Mouse (Mus musculus) heart, embryonic 15.5 days (tissue): ENCODE data around the gene Pdcd5. TPM values are rescaled to one million over a fixed set of nuclear protein-coding genes. Genes with fewer than 3 reads are reported as not detected.

Experiments used
- ATAC-seq: fragments of 200-750 bp; cut with Nextera tagmentation; replicated peaks from 2 replicates; pipeline ENCODE4 v1.8.0; 2017; ENCODE audit warnings: low read depth, moderate TSS enrichment; ENCODE audit not compliant: insufficient number of reproducible peaks, insufficient read depth, low FRiP score
- H3K27ac ChIP-seq: fragments of 300-500 bp; sonication (generic); 2 replicates; pipeline ENCODE4 v1.5.1; 2015; ENCODE audit warnings: mild to moderate bottlenecking, inconsistent platforms
- H3K27me3 ChIP-seq: fragments of 300-500 bp; sonication (generic); 2 replicates; pipeline ENCODE4 v1.6.1; 2015; ENCODE audit warnings: inconsistent platforms
- H3K36me3 ChIP-seq: fragments of 300-500 bp; sonication (generic); 2 replicates; pipeline ENCODE4 v1.6.1; 2015; ENCODE audit warnings: mild to moderate bottlenecking, inconsistent platforms
- H3K4me1 ChIP-seq: fragments of 300-500 bp; sonication (generic); replicated peaks from 2 replicates; pipeline ENCODE4 v1.6.1; 2015; ENCODE audit warnings: inconsistent platforms
- H3K4me2 ChIP-seq: fragments of 300-500 bp; sonication (generic); 2 replicates; pipeline ENCODE4 v1.6.1; 2015; ENCODE audit warnings: inconsistent platforms, mild to moderate bottlenecking, moderate library complexity
- H3K4me3 ChIP-seq: fragments of 300-500 bp; sonication (generic); 2 replicates; pipeline ENCODE4 v1.5.1; 2015; ENCODE audit warnings: mild to moderate bottlenecking, inconsistent platforms
- H3K9ac ChIP-seq: fragments of 300-500 bp; sonication (generic); 2 replicates; pipeline ENCODE4 v1.6.1; 2015; ENCODE audit warnings: mild to moderate bottlenecking, inconsistent platforms
- H3K9me3 ChIP-seq: fragments of 300-500 bp; sonication (generic); replicated peaks from 2 replicates; pipeline ENCODE4 v1.6.1; 2016; ENCODE audit warnings: inconsistent platforms
- WGBS: fragments of 180-500 bp; shearing (Covaris S2); methylation state at CpG from one replicate; pipeline ENCODE4 v1.1.7; 2015; ENCODE audit warnings: mixed read lengths; 5-methylcytosine and 5-hydroxymethylcytosine counted together
- polyA plus RNA-seq: library from polyadenylated mRNA; unstranded; fragments of >200 nt; fragmentation: Nextera tagmentation; extraction: Ambion mirVana; gene quantifications from 2 replicates; pipeline ENCODE4 v1.2.1, GENCODE M21; 2015

The Pdcd5 gene
- polyA plus RNA-seq, 1 experiment from 2014 or later, result 240 TPM

DNA sequence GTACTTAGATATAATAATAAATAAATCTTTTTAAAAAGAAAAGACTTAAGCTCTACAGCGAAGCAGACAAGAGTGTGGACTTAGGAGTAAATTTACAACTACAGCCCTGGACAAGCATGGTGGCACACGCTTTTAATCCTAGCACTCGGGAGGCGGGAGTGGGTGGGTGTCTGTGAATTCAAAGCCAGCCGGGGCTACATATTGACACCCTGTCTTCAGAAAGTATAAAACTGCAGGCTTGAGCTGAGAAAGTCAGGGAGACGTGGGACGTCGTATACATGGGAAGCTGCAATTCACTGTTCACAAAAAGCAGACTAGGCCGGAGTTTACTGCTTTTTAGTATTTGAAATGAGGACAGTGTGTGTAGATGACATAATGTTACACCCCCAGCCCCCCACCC, 10.4 kb downstream of the Pdcd5 start:
- Histone ChIP-seq H3K36me3 (peaks cover 50% of the 10 kb centered on the region), H3K4me3 (no peak overlapping the region), H3K27me3 (no peaks in the 10 kb centered on the region), H3K27ac (no peak overlapping the region), H3K4me1 (no peaks in the 10 kb centered on the region), H3K9ac (no peak overlapping the region), H3K4me2 (no peak overlapping the region), H3K9me3 (no peaks in the 10 kb centered on the region)
- 90% methylated on average over 9 of the region's 9 CpGs for WGBS
- no peak for ATAC-seq

DNA sequence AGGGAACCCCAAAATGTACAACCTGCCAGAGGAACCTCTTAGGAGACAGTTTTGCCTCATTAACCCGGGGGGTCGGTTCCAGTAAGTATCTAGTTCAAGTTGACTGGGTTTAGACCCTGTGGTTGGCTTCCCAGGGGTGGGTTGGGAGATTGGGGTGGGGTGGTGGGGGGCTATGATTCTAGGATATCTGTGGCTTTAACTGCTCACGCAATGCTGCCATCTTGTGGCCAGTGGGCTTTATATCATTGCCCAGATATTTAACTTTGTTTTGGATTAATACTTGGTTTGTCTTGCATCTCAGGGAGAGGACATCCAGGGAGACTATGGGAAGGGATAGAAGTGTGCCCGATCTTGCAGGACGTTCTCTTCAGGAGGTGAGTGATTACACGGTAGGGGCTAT, 11.1 kb downstream of the Pdcd5 start:
- H3K27ac ChIP-seq, result no peak overlapping the region
- no peak for ATAC-seq
- 55% methylated on average over 6 of the region's 6 CpGs for WGBS
- H3K4me2 ChIP-seq, result no peak overlapping the region
- no peaks in the 10 kb centered on the region for H3K27me3 ChIP-seq
- H3K4me3 ChIP-seq, result no peak overlapping the region
- H3K9me3 ChIP-seq, result no peaks in the 10 kb centered on the region
- no peaks in the 10 kb centered on the region for H3K4me1 ChIP-seq
- H3K36me3 ChIP-seq, result peaks cover 49% of the 10 kb centered on the region
- no peak overlapping the region for H3K9ac ChIP-seq

DNA sequence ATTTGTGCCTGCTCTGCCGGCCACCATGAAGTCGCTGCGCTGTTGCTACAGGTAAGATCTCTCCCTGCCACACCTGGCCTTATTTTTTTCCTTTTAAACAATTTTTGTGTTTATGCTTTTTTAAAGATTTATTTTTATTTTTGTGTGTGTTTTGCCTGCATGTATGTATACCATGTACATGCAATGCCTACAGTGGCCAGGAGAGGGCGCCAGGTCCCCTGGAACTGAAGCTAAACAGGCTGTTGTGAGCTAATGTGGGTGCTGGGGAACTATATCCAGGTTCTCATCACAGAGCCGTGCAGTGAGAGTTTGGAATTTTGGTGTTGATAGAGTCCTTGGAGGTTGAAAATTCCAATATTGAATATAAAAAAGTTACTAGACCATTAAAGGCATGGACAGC, 18.8 kb downstream of the Pdcd5 start:
- Histone ChIP-seq H3K9me3 (no peaks in the 10 kb centered on the region), H3K4me3 (no peak overlapping the region), H3K4me1 (no peaks in the 10 kb centered on the region), H3K4me2 (no peak overlapping the region), H3K27me3 (no peaks in the 10 kb centered on the region), H3K36me3 (peaks cover 63% of the 10 kb centered on the region), H3K9ac (no peak overlapping the region), H3K27ac (no peak overlapping the region)
- 74% methylated on average over 5 of the region's 5 CpGs for WGBS
- ATAC-seq, result no peak

DNA sequence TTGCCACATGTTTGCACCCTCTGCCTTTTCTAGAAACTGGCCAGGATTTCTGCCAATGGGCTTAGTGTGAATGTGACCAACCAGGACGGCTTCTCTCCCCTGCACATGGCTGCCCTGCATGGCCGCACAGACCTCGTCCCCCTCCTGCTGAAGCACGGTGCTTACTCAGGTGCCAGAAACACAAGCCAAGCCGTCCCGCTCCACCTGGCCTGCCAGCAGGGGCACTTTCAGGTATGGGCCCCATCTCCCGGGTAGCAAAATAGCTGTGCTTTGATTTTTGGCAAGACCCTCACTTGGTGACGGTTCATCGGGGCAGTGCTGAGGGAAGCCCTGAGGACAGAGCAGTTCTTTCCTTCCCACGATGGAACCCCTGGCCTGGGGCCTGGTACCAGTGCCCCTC, 19.9 kb downstream of the Pdcd5 start:
- 89% methylated on average over 10 of the region's 10 CpGs for WGBS
- no peaks in the 10 kb centered on the region for H3K27me3 ChIP-seq
- H3K36me3 ChIP-seq, result peaks cover 66% of the 10 kb centered on the region
- no peaks in the 10 kb centered on the region for H3K9me3 ChIP-seq
- H3K27ac ChIP-seq, result no peak overlapping the region
- no peak overlapping the region for H3K4me3 ChIP-seq
- no peaks in the 10 kb centered on the region for H3K4me1 ChIP-seq
- H3K9ac ChIP-seq, result no peak overlapping the region
- no peak for ATAC-seq
- H3K4me2 ChIP-seq, result no peak overlapping the region

DNA sequence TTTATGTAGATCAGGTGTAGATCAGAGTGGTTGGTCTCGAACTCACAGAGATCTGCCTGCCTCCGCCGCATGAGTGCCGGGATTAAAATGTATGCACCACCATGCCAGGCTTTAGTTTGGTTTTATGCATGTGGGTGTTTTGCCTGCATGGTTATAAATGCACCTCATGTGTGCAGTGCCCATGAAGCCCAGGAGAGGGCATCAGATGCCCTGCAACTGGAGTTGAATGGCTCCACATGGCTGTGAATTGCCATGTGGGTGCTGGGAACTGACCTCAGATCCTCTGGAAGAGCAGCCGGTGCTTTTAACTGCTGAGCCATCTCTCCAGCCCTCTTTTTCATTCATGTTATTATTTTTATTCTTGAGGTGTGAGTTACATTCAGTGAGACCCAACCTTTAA, 21.3 kb downstream of the Pdcd5 start:
- H3K4me2 ChIP-seq, result no peak overlapping the region
- H3K27me3 ChIP-seq, result no peaks in the 10 kb centered on the region
- no peak for ATAC-seq
- peaks cover 65% of the 10 kb centered on the region for H3K36me3 ChIP-seq
- H3K27ac ChIP-seq, result no peak overlapping the region
- no peaks in the 10 kb centered on the region for H3K4me1 ChIP-seq
- H3K9ac ChIP-seq, result no peak overlapping the region
- H3K9me3 ChIP-seq, result no peaks in the 10 kb centered on the region
- WGBS, result 96% methylated on average over 5 of the region's 5 CpGs
- H3K4me3 ChIP-seq, result no peak overlapping the region

DNA sequence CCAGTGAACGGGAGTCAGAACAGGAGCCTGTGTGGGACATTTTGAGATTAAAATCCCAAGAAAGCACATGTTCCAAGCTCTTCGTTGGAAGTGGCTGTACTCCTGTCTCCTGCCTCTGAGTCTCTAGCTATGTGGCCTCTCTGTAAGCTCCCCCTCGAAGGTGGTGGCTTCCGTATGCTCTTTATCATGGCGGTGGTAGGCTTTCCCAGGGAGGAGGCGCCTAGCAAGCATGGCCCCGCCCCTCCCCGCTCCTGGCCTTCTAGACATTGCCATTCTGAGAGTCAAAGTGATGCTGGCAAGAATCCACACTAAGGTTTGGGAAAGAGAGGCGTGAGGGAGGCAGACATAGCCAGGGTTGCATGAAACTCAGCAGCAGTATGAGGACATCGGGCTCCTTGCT, 24.7 kb downstream of the Pdcd5 start:
- H3K27me3 ChIP-seq, result no peaks in the 10 kb centered on the region
- peaks cover 55% of the 10 kb centered on the region for H3K36me3 ChIP-seq
- 81% methylated on average over 10 of the region's 10 CpGs for WGBS
- H3K4me3 ChIP-seq, result no peak overlapping the region
- no peak overlapping the region for H3K9ac ChIP-seq
- no peak overlapping the region for H3K4me2 ChIP-seq
- H3K9me3 ChIP-seq, result no peaks in the 10 kb centered on the region
- H3K27ac ChIP-seq, result no peak overlapping the region
- ATAC-seq, result no peak
- no peaks in the 10 kb centered on the region for H3K4me1 ChIP-seq

DNA sequence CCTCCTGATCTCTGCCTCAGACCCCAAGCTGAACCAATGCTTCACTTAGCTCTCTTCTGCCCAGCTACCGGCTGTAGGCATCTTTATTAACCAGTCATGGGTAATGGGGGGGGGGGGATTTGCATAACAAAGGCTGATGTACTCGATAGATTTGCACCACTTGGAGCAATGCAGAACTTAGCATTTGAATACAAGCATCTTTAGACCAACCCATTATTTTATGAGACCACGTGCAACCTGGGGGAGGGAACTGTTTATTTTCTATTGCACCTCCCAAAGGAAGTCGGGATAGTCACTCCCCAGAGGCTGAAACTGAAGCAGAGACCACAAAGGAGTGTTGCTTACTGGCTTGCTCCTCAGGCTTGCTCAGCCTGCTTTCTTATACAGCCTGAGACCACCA, 29.8 kb downstream of the Pdcd5 start:
- no peaks in the 10 kb centered on the region for H3K4me1 ChIP-seq
- no peak overlapping the region for H3K9ac ChIP-seq
- no peaks in the 10 kb centered on the region for H3K9me3 ChIP-seq
- no peak for ATAC-seq
- H3K4me2 ChIP-seq, result no peak overlapping the region
- H3K4me3 ChIP-seq, result no peak overlapping the region
- 81% methylated on average over 4 of the region's 4 CpGs for WGBS
- H3K27ac ChIP-seq, result no peak overlapping the region
- peaks cover 68% of the 10 kb centered on the region for H3K36me3 ChIP-seq
- no peaks in the 10 kb centered on the region for H3K27me3 ChIP-seq

DNA sequence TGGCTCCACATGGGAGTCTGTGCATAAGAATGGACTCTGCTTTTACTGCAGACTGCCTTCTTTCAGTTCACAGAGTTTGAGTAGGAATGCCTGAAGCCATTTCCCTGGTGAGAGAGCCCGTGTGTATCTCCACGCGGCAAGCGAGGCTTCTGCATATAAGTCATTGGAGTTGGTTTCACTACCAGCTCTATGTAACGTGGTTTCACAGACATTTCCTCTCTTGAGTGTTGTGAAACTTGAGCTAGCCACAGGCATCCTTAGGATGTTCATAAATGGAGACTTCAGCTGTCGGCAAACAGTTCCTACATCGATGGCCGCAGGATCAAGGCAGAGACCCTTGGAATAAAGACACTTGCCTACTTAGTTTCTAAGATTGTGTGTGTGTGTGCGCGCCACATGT, 38.1 kb downstream of the Pdcd5 start:
- H3K9me3 ChIP-seq, result no peaks in the 10 kb centered on the region
- H3K4me1 ChIP-seq, result no peaks in the 10 kb centered on the region
- H3K4me2 ChIP-seq, result no peak overlapping the region
- no peak for ATAC-seq
- H3K27me3 ChIP-seq, result no peaks in the 10 kb centered on the region
- H3K9ac ChIP-seq, result no peak overlapping the region
- peaks cover 66% of the 10 kb centered on the region for H3K36me3 ChIP-seq
- H3K4me3 ChIP-seq, result no peak overlapping the region
- WGBS, result 92% methylated on average over 10 of the region's 10 CpGs
- H3K27ac ChIP-seq, result no peak overlapping the region

DNA sequence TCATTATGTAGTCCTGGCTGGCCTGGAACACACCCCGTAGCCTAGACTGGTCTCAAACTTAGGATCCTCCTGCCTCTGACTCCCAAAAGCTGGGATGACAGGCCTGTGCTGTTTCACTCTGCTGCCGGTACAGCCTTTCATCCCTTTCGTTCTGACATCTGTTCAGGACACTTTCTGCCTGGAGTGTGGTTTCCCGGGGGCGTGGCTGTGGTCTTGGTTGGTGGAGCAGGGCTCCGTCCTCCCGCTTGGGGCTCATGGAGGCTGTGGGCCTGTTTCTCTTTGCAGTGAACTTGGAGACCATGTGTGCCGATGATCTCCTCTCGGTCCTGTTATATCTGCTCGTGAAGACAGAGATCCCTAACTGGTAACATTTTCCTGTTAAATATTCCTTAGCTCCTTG, 40.5 kb downstream of the Pdcd5 start:
- Histone ChIP-seq H3K4me1 (no peaks in the 10 kb centered on the region), H3K36me3 (peaks cover 57% of the 10 kb centered on the region), H3K4me2 (no peak overlapping the region), H3K27me3 (no peaks in the 10 kb centered on the region), H3K9me3 (no peaks in the 10 kb centered on the region), H3K4me3 (no peak overlapping the region), H3K9ac (no peak overlapping the region), H3K27ac (no peak overlapping the region)
- 88% methylated on average over 10 of the region's 10 CpGs for WGBS
- no peak for ATAC-seq

DNA sequence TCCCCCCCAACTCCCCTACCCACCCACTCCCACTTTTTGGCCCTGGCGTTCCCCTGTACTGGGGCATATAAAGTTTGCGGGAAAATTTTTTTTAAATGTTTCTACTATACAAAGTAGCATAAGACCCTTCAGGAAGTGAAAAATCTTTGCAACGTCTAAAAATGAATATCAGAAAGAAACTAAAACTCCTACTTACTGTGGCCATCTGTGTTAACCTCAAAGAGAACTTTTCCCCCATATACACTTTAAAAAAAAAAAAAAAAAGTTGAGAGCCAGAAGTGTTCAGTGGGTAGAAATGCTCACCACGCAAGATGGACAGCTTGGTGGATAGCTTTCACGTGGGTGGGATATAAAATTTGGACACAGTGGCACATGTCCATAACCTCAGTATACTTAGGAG, 44.6 kb downstream of the Pdcd5 start:
- no peak overlapping the region for H3K9ac ChIP-seq
- H3K4me3 ChIP-seq, result no peak overlapping the region
- H3K4me2 ChIP-seq, result no peak overlapping the region
- no peaks in the 10 kb centered on the region for H3K27me3 ChIP-seq
- ATAC-seq, result no peak
- H3K36me3 ChIP-seq, result peaks cover 33% of the 10 kb centered on the region
- H3K9me3 ChIP-seq, result no peaks in the 10 kb centered on the region
- H3K27ac ChIP-seq, result no peak overlapping the region
- 93% methylated on average over 5 of the region's 5 CpGs for WGBS
- H3K4me1 ChIP-seq, result no peaks in the 10 kb centered on the region

DNA sequence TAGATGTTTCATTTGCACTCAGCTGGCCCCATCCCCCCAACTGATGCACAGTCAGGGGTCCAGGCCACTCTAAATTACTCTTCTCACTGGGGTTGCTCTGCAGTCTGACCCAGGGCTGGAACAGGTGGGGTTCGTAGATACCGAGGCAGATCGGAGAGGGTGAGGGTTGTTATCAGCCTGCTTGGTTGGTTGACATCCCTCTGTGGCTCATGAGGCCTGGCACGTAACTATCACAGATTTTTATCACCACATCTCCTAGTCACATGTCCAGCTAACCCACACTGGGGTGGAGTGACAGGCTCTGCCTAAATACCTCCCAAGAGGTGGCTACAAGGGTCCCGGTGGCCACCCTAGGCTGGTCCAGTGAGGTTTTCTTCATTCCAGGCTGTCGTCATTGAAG, 46.2 kb downstream of the Pdcd5 start:
- Histone ChIP-seq H3K36me3 (peaks cover 22% of the 10 kb centered on the region), H3K4me1 (no peaks in the 10 kb centered on the region), H3K9ac (no peak overlapping the region), H3K27ac (no peak overlapping the region), H3K27me3 (no peaks in the 10 kb centered on the region), H3K4me2 (no peak overlapping the region), H3K4me3 (no peak overlapping the region), H3K9me3 (no peaks in the 10 kb centered on the region)
- no peak for ATAC-seq
- 74% methylated on average over 6 of the region's 6 CpGs for WGBS

DNA sequence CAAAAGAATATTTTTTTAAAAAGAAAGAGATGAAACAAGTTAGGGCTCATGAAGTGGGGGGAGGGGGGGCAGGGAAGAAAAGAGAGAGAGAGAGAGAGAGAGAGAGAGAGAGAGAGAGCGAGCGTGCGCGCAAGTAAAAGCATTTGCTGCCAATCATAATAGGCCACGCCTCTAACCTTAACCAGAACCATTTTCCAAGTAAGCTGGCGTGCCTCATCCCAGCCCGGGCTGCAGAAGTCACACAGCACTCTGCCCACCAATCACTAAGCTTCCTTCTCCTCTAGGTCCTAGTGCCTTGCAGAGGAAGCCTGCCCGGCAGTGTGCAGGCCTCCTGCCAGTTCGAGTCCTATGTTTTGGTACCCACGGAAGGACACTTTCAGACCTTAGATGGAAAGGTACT, 47.3 kb downstream of the Pdcd5 start:
- H3K27ac ChIP-seq, result no peak overlapping the region
- H3K27me3 ChIP-seq, result no peaks in the 10 kb centered on the region
- peaks cover 26% of the 10 kb centered on the region for H3K36me3 ChIP-seq
- WGBS, result 83% methylated on average over 10 of the region's 10 CpGs
- H3K4me2 ChIP-seq, result no peak overlapping the region
- ATAC-seq, result no peak
- H3K9me3 ChIP-seq, result no peaks in the 10 kb centered on the region
- no peaks in the 10 kb centered on the region for H3K4me1 ChIP-seq
- no peak overlapping the region for H3K9ac ChIP-seq
- no peak overlapping the region for H3K4me3 ChIP-seq

DNA sequence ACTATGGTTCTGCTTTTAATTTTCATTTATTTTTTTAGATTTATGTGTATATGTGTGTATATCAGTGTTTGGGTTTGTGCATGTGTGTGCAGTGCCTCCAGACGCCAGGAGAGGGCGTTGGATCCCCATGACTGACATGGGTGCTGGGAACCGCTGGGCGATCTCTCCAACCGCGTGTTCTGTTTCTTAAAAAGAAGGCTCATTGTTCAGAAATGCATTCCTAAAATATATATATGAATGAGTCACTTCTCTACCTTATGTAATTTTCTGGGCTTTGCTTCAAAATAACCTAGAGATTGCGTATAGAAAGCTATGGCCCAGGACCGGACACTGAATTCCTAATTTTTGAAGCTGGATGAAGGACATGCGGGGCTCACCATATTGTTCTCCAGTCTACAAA, 47.8 kb downstream of the Pdcd5 start:
- WGBS, result 87% methylated on average over 9 of the region's 9 CpGs
- no peak overlapping the region for H3K9ac ChIP-seq
- no peak for ATAC-seq

More for the DNA sequence above, 47.8 kb downstream of the Pdcd5 start:
- no peak overlapping the region for H3K4me2 ChIP-seq
- no peaks in the 10 kb centered on the region for H3K9me3 ChIP-seq
- no peak overlapping the region for H3K27ac ChIP-seq
- H3K4me3 ChIP-seq, result no peak overlapping the region
- peaks cover 30% of the 10 kb centered on the region for H3K36me3 ChIP-seq
- H3K4me1 ChIP-seq, result no peaks in the 10 kb centered on the region
- no peaks in the 10 kb centered on the region for H3K27me3 ChIP-seq
